Comparison of ENCODE assay signal across 17 mouse cellular contexts in genomic region chr6:64098662-64099061, GRCm38 (mm10).
DNase-seq lines count a peak whose midpoint lies in the region; ATAC-seq lines count a peak whose summit lies in the region.
"Had no signal": no experiment of that assay in that cellular context is flagged by ENCODE, and none has a peak within 500 bp of the region (broad histone marks: within the 10 kb centered on the region; RNA-seq: fewer than 3 reads in every experiment).

No protein-coding gene starts in this region.

- DNase-seq in forebrain, embryonic 11.5 days (ENCODE audit: low spot score) = no peak
- peak; percentile 63 for DNase-seq in left cerebral cortex, postnatal 4 days
- no peak for DNase-seq in left cerebral cortex, postnatal 25 days (ENCODE audit: low spot score in 2 of 2)
- peak; percentile 55 to 66 for DNase-seq in cerebellum, postnatal 14 days
- DNase-seq in retina, postnatal 1 day = peak; percentile 68
- DNase-seq in ovary, postnatal 14 days (ENCODE audit: low spot score) = no peak
- no peak for DNase-seq in lung, postnatal 10 days
- DNase-seq: heart, adult 18-20 months; kidney, adult 8-10 months; kidney, postnatal 36 days; lung, postnatal 14 days had no signal

- no peaks in the 10 kb centered on the region for H3K36me3 ChIP-seq in forebrain, embryonic 16.5 days (ENCODE audit: control insufficient read depth, insufficient read depth)
- H3K36me3 ChIP-seq in forebrain, embryonic 11.5 days (ENCODE audit: control insufficient read depth, insufficient read depth, low read length) = no peaks in the 10 kb centered on the region
- H3K36me3 ChIP-seq: heart, embryonic 15.5 days; hindbrain, embryonic 13.5 days; limb, embryonic 13.5 days; liver, embryonic 15.5 days; midbrain, embryonic 12.5 days had no signal

- H3K9me3 ChIP-seq in forebrain, embryonic 16.5 days (ENCODE audit: control insufficient read depth, low read length) = no peaks in the 10 kb centered on the region
- H3K9me3 ChIP-seq in forebrain, embryonic 11.5 days (ENCODE audit: control insufficient read depth, low read length) = no peaks in the 10 kb centered on the region
- H3K9me3 ChIP-seq: heart, embryonic 15.5 days; hindbrain, embryonic 13.5 days; limb, embryonic 13.5 days; liver, embryonic 15.5 days; midbrain, embryonic 12.5 days had no signal

- no peaks in the 10 kb centered on the region for H3K4me1 ChIP-seq in forebrain, embryonic 16.5 days (replicated peaks; ENCODE audit: control insufficient read depth, insufficient read depth, low read length)
- no peaks in the 10 kb centered on the region for H3K4me1 ChIP-seq in forebrain, embryonic 11.5 days (replicated peaks; ENCODE audit: control insufficient read depth, insufficient read depth, low read length)
- H3K4me1 ChIP-seq: heart, embryonic 15.5 days; hindbrain, embryonic 13.5 days; limb, embryonic 13.5 days; liver, embryonic 15.5 days; midbrain, embryonic 12.5 days had no signal

- H3K27ac ChIP-seq in forebrain, embryonic 16.5 days (ENCODE audit: low read length) = no peak overlapping the region
- H3K27ac ChIP-seq in forebrain, embryonic 11.5 days (ENCODE audit: low read depth, low read length) = no peak overlapping the region
- H3K27ac ChIP-seq: heart, embryonic 15.5 days; hindbrain, embryonic 13.5 days; limb, embryonic 13.5 days; liver, embryonic 15.5 days; midbrain, embryonic 12.5 days had no signal

- WGBS in forebrain, embryonic 16.5 days = 51% methylated on average over 10 of the region's 10 CpGs
- WGBS in forebrain, embryonic 11.5 days = 74% methylated on average over 10 of the region's 10 CpGs

- no peak overlapping the region for H3K4me3 ChIP-seq in forebrain, embryonic 16.5 days (replicated peaks; ENCODE audit: low read length)
- H3K4me3 ChIP-seq in forebrain, embryonic 11.5 days (ENCODE audit: low read depth, low read length) = no peak overlapping the region
- H3K4me3 ChIP-seq: heart, embryonic 15.5 days; hindbrain, embryonic 13.5 days; limb, embryonic 13.5 days; liver, embryonic 15.5 days; midbrain, embryonic 12.5 days had no signal

- ATAC-seq in forebrain, embryonic 16.5 days = peak; percentile 49; the same call in 1 of the 2 replicates
- ATAC-seq in forebrain, embryonic 11.5 days (replicated peaks; ENCODE audit: low FRiP score) = no peak

- H3K4me2 ChIP-seq in forebrain, embryonic 16.5 days (ENCODE audit: low read length) = no peak overlapping the region
- no peak overlapping the region for H3K4me2 ChIP-seq in forebrain, embryonic 11.5 days (ENCODE audit: low read depth, low read length, severe bottlenecking)
- H3K4me2 ChIP-seq: heart, embryonic 15.5 days; hindbrain, embryonic 13.5 days; limb, embryonic 13.5 days; liver, embryonic 15.5 days; midbrain, embryonic 12.5 days had no signal

- H3K27me3 ChIP-seq in forebrain, embryonic 16.5 days (replicated peaks; ENCODE audit: control insufficient read depth, insufficient read depth, low read length) = no peaks in the 10 kb centered on the region
- H3K27me3 ChIP-seq in forebrain, embryonic 11.5 days (ENCODE audit: control insufficient read depth, insufficient read depth, low read length) = no peaks in the 10 kb centered on the region
- H3K27me3 ChIP-seq: heart, embryonic 15.5 days; hindbrain, embryonic 13.5 days; limb, embryonic 13.5 days; liver, embryonic 15.5 days; midbrain, embryonic 12.5 days had no signal

- intact Hi-C loops in left cerebral cortex, postnatal 4 days (cut with DNase I) = no loop called here
- intact Hi-C loops in left cerebral cortex, postnatal 25 days (cut with DNase I) = no loop called here

- no peak overlapping the region for H3K9ac ChIP-seq in forebrain, embryonic 16.5 days (replicated peaks; ENCODE audit: low read depth, low read length)
- no peak overlapping the region for H3K9ac ChIP-seq in forebrain, embryonic 11.5 days (ENCODE audit: low read length)
- H3K9ac ChIP-seq: heart, embryonic 15.5 days; hindbrain, embryonic 13.5 days; limb, embryonic 13.5 days; liver, embryonic 15.5 days; midbrain, embryonic 12.5 days had no signal

Comparison
In these comparisons a context has a peak if more than half of its experiments do, and no peak if none do; other contexts are left out.
1. DNase-seq: peak in left cerebral cortex, postnatal 4 days (single experiment), cerebellum, postnatal 14 days (2 of 2) and retina, postnatal 1 day (single experiment); none in forebrain, embryonic 11.5 days (single experiment), left cerebral cortex, postnatal 25 days (0 of 2), ovary, postnatal 14 days (single experiment) and lung, postnatal 10 days (single experiment).